Mouse (Mus musculus) intestine, postnatal 0 days (tissue): ENCODE measurements at regions not wholly inside any gene's neighbourhood (a gene's known extent, or its start where the extent isn't known, plus 50 kb on each side); places are given as distances from the start of the nearest gene placed in this dataset.
"Not testable (repeated sequence)": the region's sequence is repeated elsewhere in the genome, so short reads cannot be mapped to it uniquely, and the experiment has no call there.

Source experiments
- ATAC-seq: fragments of 200-750 bp; cut with Nextera tagmentation; 2 replicates; pipeline ENCODE4 v1.8.0; 2017; ENCODE audit warnings: mild to moderate bottlenecking, moderate TSS enrichment, moderate library complexity
- H3K27ac ChIP-seq: fragments of 300-500 bp; sonication (generic); 2 replicates; pipeline ENCODE4 v1.5.1; 2014; ENCODE audit warnings: mild to moderate bottlenecking, low read depth, low read length, moderate library complexity
- H3K27me3 ChIP-seq: fragments of 300-500 bp; sonication (generic); replicated peaks from 2 replicates; pipeline ENCODE4 v1.6.1; 2014; ENCODE audit warnings: low read length, mixed read lengths; ENCODE audit not compliant: control insufficient read depth, insufficient read depth
- H3K36me3 ChIP-seq: fragments of 300-500 bp; sonication (generic); 2 replicates; pipeline ENCODE4 v1.6.1; 2014; ENCODE audit warnings: mild to moderate bottlenecking, moderate library complexity; ENCODE audit not compliant: control insufficient read depth, insufficient read depth
- H3K4me1 ChIP-seq: fragments of 300-500 bp; sonication (generic); replicated peaks from 2 replicates; pipeline ENCODE4 v1.6.1; 2014; ENCODE audit warnings: antibody characterized with exemption, low read length, mixed read lengths; ENCODE audit not compliant: control insufficient read depth, insufficient read depth
- H3K4me2 ChIP-seq: fragments of 300-500 bp; sonication (generic); replicated peaks from 2 replicates; pipeline ENCODE4 v1.6.1; 2014; ENCODE audit warnings: low read depth, mild to moderate bottlenecking, moderate library complexity
- H3K4me3 ChIP-seq: fragments of 300-500 bp; sonication (generic); 2 replicates; pipeline ENCODE4 v1.5.1; 2014; ENCODE audit warnings: low read depth, low read length
- H3K9ac ChIP-seq: fragments of 300-500 bp; sonication (generic); 2 replicates; pipeline ENCODE4 v1.6.1; 2014; ENCODE audit warnings: mild to moderate bottlenecking, low read depth, low read length
- H3K9me3 ChIP-seq: fragments of 300-500 bp; sonication (generic); 2 replicates; pipeline ENCODE4 v1.6.1; 2016; ENCODE audit warnings: mixed run types; ENCODE audit not compliant: control insufficient read depth
- CTCF ChIP-seq: sonication (generic); IDR thresholded peaks from 2 replicates; pipeline ENCODE4 v1.5.1; 2016; ENCODE audit warnings: low read depth, mild to moderate bottlenecking, control low read depth, antibody characterized with exemption, moderate library complexity
- WGBS: fragments of 180-500 bp; shearing (Covaris S2); extraction: QIAGEN DNeasy Blood & Tissue Kit; methylation state at CpG from one replicate; pipeline ENCODE4 v1.1.7; 2014; 5-methylcytosine and 5-hydroxymethylcytosine counted together

DNA sequence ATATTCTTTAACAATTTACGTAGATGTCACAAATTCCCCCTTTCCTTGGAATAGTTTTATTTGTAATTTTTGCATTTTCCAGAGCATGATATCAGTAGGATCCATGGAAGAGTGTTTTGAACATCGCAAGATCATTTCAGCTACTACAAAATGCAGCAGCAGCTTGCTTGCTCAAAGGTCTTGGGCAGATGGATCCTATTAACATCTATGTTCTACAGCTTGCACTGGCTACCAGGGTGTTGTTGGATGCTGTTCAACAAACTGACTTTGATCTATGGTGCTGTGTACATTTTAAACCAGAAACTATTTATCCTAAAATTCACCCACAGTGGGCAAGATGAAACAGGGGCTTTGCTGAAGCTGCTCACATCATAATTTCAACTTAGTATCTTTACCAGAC, 448.5 kb upstream of the Hsf2 start:
- Histone ChIP-seq H3K9ac (no peak overlapping the region), H3K27me3 (no peaks in the 10 kb centered on the region), H3K4me1 (no peaks in the 10 kb centered on the region), H3K9me3 (no peaks in the 10 kb centered on the region), H3K36me3 (no peaks in the 10 kb centered on the region), H3K27ac (no peak overlapping the region), H3K4me2 (no peak overlapping the region), H3K4me3 (no peak overlapping the region)
- 72% methylated on average over 2 of the region's 2 CpGs for WGBS
- ATAC-seq: no peak
- no peak for TF ChIP-seq CTCF

DNA sequence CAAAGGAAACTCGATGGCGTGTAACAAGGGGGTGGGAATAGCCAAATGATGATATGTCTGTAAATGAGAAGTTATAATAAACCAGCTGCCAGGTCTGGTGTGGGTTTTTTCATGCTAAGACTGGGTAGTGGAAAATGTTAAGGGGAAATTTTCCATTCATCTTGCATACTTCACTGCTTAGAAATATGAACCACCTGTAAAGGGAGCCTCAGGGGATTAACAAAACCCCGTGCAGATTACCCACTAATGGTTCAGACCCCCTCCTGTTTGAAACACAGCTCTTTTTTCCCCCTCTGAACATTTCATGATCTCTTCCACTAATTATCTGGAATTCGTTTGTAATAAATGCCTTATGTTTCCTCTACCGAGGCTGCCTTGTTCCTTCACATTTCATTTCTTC, 446.0 kb upstream of the Hsf2 start:
- H3K27me3 ChIP-seq: no peaks in the 10 kb centered on the region
- H3K9me3 ChIP-seq: no peaks in the 10 kb centered on the region
- no peak for TF ChIP-seq CTCF
- no peak overlapping the region for H3K9ac ChIP-seq
- no peak overlapping the region for H3K4me3 ChIP-seq
- 58% methylated on average over 5 of the region's 5 CpGs for WGBS
- no peak for ATAC-seq
- no peaks in the 10 kb centered on the region for H3K4me1 ChIP-seq
- H3K27ac ChIP-seq: no peak overlapping the region
- no peaks in the 10 kb centered on the region for H3K36me3 ChIP-seq
- H3K4me2 ChIP-seq: no peak overlapping the region

DNA sequence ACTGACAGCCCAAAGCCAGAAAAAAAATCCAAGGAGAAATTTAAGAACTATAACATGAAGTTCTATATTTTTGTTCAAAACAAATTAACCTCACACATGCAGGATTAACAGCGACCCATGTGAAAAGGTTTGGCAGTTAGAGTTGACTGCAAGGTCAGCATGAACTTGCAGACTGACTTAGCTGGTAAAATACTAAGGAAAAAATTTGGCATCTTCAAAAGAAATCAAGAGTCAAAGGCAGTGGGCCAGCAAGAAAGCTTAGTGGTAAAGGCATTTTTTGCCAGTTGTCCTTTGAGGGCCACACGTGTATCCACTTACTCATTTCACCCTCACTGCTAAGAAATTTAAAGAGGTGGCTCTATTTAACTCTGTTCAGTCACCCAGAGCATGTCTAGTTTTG, 440.2 kb upstream of the Hsf2 start:
- H3K27me3 ChIP-seq: no peaks in the 10 kb centered on the region
- no peaks in the 10 kb centered on the region for H3K4me1 ChIP-seq
- H3K27ac ChIP-seq: no peak overlapping the region
- 88% methylated on average over 2 of the region's 2 CpGs for WGBS
- H3K9me3 ChIP-seq: no peaks in the 10 kb centered on the region
- no peak for TF ChIP-seq CTCF
- no peak for ATAC-seq
- H3K4me3 ChIP-seq: no peak overlapping the region
- no peak overlapping the region for H3K9ac ChIP-seq
- no peak overlapping the region for H3K4me2 ChIP-seq
- no peaks in the 10 kb centered on the region for H3K36me3 ChIP-seq

DNA sequence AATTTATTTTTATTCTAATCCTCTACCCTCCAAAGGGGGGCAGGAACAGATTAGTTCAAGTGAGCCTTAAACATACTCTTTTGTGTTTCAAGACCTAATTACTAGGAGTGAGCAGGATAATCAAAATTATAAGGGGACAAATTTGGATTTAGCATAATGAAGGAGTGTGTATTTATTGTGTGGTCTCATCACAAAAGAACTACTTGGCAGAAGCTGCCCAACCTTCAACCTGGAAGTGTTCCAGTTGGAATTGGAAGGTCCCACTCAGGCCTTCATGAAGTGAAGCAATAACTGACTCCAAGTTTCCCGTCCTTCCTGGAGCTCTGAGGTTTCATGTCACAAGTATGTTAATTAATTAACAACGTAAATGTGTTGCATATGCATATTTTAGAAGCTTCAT, 439.3 kb upstream of the Hsf2 start:
- H3K4me1 ChIP-seq: no peaks in the 10 kb centered on the region
- no peak overlapping the region for H3K4me2 ChIP-seq
- H3K27ac ChIP-seq: no peak overlapping the region
- ATAC-seq: no peak
- 49% methylated on average over 2 of the region's 2 CpGs for WGBS
- no peak overlapping the region for H3K9ac ChIP-seq
- H3K27me3 ChIP-seq: no peaks in the 10 kb centered on the region
- no peaks in the 10 kb centered on the region for H3K9me3 ChIP-seq
- TF ChIP-seq CTCF: no peak
- no peak overlapping the region for H3K4me3 ChIP-seq
- no peaks in the 10 kb centered on the region for H3K36me3 ChIP-seq

DNA sequence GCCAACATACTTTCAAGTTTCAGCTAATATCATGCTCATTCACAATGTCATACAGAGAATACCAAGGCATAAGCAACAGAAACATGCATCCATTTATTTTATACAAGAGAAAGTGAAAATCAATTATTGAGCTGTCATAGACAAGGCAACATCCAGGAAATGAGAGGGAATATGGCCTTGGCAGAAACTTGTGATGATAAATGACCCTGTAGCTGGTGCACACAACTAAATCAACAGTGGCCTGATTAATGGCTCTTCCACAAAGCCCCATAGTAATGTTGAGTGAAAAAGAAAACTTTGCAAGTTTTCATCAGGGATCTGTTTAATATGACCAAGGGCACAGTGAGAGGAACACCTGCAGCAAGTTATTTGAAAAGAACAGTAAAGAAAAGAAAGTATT, 438.5 kb upstream of the Hsf2 start:
- no peak overlapping the region for H3K4me2 ChIP-seq
- no peak overlapping the region for H3K27ac ChIP-seq
- no peaks in the 10 kb centered on the region for H3K9me3 ChIP-seq
- H3K4me1 ChIP-seq: no peaks in the 10 kb centered on the region
- no peaks in the 10 kb centered on the region for H3K27me3 ChIP-seq
- H3K36me3 ChIP-seq: no peaks in the 10 kb centered on the region
- no peak for ATAC-seq
- H3K9ac ChIP-seq: no peak overlapping the region
- no peak for TF ChIP-seq CTCF
- no peak overlapping the region for H3K4me3 ChIP-seq

DNA sequence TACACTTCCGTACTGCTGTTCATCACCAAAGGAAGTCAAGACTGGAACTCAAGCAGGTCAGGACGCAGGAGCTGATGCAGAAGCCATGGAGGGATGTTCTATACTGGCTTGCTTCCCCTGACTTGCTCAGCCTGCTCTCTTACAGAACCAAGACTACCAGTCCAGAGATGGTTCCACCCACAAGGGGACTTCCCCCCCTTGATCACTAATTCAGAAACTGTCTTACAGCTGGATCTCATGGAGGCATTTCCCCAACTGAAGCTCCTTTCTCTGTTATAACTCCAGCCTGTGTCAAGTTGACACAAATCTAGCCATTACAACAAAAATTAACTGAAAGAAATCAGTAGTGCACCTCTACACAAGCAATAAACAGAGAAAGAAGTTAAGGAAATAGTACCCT, 432.8 kb upstream of the Hsf2 start:
- not testable (repeated sequence) for H3K36me3 ChIP-seq, H3K4me1 ChIP-seq, H3K27ac ChIP-seq, H3K9ac ChIP-seq, H3K4me2 ChIP-seq, H3K9me3 ChIP-seq, H3K4me3 ChIP-seq, ATAC-seq, H3K27me3 ChIP-seq
- 82% methylated on average over 2 of the region's 2 CpGs for WGBS

DNA sequence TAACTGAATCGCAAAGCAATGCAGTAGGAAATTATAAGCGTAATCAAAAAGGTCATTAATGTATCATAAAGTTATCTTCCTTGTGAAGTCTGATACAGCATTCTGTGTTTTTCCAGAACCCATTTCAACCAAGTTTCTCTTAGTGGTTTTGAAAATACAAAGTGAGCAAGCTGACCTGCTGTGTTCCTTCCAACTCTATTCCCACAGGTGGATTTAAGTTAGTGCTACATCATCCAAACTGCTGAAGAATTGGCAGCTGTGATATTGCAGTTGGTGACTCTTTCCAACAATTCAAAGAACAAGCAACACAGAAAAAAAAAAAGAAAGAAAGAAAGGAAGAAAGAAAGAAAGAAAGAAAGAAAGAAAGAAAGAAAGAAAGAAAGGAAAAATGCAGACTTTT, 396.1 kb upstream of the Hsf2 start:
- no peak for ATAC-seq
- TF ChIP-seq CTCF: no peak
- Histone ChIP-seq H3K9ac (no peak overlapping the region), H3K9me3 (no peaks in the 10 kb centered on the region), H3K27ac (no peak overlapping the region), H3K4me3 (no peak overlapping the region), H3K4me1 (no peaks in the 10 kb centered on the region), H3K27me3 (no peaks in the 10 kb centered on the region), H3K4me2 (no peak overlapping the region), H3K36me3 (no peaks in the 10 kb centered on the region)
- 67% methylated on average over 2 of the region's 2 CpGs for WGBS
